Mouse (Mus musculus): ENCODE data around the gene Nkx1-2.

The Nkx1-2 gene

GRCm38 (mm10) chr7:132559138-132559766 lies 40.2 kb downstream of the Nkx1-2 start:
- no peak for DNase-seq

DNA sequence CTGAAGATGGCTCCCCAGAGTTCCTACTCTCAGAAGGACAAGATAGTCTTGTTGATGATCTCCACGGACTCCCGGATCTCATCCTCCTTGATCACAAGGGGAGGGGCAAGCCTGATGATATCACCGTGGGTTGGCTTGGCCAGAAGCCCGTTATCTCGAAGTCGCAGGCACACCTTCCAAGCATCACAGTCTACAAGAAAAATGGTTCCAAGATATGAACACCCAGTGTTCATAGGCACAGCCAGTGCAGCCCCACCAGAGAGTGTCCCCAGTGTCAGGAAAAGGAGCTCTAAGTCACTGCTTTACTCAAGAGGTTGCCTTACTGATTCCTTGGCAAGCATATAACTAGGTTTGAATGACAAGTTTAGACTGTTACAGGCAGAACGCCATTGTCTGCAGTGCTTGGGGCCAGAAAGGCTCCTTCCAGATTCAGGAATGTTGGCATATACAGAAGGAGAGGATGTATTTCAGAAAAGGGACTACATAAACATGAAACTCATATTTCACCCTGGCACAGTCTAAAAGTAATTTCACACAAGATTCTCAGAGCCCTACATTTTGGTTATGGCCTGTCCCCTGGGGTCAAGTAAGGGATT lies 41.2 kb downstream of the Nkx1-2 start:
- DNase-seq, result no peak

DNA sequence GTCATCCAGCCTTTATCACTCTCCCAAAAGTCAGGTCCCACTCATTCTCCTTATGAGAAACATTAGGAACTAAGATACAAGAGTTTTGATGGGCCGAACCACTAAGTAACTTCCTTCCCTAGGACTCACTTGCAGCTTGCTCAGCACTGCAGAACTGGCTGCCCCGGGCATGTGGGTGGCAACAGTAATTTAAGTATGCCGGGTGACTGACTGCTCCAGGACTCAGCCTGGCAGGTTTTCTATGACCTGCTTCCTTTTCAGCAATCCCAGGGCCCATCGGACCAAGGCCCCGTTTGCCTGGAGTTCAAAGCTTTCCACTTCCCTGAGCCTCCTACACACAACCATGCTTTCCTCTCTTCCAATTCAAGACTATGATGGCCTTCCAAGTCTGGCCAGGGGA lies 42.9 kb downstream of the Nkx1-2 start:
- no peak for DNase-seq

DNA sequence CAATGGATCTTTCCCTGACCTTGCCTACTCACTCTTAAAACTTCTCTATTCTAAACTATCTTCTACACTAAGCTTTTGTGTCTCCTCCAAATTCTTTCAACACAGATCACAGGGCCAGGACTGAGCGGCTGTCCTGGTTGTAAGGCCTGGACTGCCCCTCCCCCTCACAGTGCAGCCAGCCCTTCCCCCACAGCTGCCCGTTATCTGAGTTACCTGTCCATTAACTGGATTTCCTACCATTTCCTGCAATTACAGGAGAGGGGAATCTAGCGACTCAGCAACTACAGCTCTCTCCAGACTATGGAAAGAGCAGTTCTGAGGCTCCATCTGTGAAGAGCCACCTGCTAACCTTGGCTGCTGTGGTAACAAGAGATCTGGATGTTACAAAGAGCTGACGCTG lies 43.5 kb downstream of the Nkx1-2 start:
- DNase-seq, result no peak

DNA sequence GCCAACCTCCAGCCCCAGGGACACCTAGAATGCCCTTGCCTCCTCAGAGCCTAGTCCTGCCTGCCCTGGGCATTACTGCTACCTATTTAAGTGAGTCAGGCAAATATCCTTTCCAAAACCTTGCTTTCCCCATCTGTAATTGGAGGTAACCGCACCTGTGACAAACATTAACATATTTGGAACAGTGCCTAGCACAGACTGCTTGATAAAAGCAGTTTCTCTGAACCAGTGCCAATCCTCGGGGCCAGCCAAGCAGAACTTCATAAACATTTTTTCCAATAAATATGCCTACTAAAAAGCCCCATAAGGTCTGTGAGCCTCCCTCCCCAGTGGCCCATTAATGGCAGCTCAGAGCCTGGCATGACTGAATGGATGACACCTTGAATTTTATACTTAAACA lies 45.3 kb downstream of the Nkx1-2 start:
- DNase-seq, result no peak

GRCm38 (mm10) chr7:132551351-132552126 lies 47.9 kb downstream of the Nkx1-2 start:
- DNase-seq, result peak; percentile 96 to 98

GRCm38 (mm10) chr7:132547126-132547525 lies 52.3 kb downstream of the Nkx1-2 start:
- no peak for DNase-seq
